Mouse (Mus musculus) ZHBTc4 (cell line): ENCODE results near the gene Serpina1d.
"Not testable (repeated sequence)": the region's sequence is repeated elsewhere in the genome, so short reads cannot be mapped to it uniquely, and the experiment has no call there.

ENCODE experiments used
- DNase-seq: peaks from one replicate; pipeline ENCODE4 v3.0.0-alpha.2; 2011; ENCODE audit warnings: low read depth, low spot score

Gene Serpina1d

DNA sequence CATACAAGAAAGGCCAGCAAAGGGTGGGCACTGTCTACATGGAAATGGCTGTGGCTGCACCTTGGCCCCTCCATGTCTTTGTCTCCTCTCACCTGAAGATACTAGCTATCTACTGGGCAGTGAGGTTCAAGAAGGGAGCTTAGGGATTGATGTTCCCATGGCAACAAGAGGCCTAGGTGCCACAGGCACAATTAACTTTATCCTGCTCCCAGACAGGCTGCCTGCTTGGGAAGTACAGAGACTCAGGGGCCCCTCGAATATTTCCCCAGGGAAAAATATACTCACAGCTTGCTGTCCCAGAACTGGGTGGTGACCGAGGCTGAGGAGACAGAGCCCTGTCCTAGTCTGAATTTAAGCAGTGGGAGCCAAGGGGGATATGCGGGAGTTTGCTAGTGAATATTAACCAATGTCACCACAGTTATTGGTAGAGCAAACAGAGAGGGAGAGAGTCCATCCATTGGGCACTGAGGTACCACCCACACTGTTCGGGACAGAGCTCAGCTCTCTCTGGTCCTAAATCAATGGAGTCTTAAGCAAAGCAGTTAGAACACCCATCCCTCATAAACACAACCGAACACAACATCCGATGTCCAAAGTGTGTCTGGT is at the start of gene Serpina1d:
TSS of gene Serpina1d (minus strand) at position 347 of the 606 bp plus-strand sequence.
- not testable (repeated sequence) for DNase-seq

DNA sequence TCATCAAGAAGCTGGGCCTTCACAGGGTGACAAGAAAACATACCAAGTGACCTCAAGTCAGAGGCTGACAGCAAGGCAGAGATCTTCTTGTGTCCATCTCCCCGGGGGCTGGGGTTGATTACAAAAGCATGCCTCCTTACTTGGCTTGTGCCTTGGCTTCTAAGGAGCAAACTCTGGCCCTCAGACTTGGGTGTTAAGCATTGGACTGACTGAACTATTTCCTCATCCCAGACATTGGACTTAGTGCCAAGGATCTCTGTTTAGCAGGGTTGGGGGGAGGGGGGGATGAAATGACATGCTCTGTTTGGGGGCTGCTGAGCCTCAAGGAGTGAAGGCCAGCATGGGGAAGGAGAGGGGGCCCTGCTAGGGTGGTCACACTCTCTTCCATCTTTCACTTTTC is 2.8 kb downstream of the Serpina1d start:
- not testable (repeated sequence) for DNase-seq

DNA sequence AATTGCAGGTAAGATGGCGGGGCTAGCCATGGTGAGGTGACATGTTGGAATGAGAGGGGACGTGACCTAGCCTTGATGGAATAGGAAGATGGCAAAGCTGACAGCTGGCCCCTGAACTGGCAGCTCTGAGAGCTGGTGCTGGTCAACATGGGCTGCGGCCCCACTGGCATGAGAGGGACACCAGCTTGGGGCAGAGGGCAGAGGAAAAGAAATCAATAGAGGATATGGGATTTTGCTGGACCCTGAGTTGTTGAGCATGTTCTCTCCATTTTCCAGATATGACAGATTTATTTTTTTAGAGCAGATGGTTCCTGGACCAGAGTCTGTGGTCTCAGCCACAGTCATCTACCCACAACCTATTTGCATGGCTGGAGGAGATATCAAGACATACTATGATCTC is 10.3 kb downstream of the Serpina1d start:
- not testable (repeated sequence) for DNase-seq

DNA sequence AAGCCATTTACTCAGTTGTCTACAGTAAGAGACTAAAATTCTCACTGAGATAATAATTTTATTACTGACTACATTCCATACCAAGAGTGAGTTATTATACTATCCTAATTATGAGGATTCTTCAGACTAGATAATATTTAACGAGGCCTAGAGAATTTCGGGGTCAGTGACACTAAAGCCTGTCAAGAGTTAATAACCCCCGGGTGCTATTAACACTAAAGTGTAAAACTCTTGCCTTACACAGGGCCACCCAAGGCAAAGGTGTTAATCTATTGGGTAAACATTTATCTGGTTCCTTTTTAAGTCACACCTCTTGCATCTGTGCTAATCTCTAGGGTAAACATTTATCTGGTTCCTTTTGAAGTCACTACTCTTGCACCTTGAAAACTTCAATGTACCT is 13.1 kb downstream of the Serpina1d start:
- not testable (repeated sequence) for DNase-seq

DNA sequence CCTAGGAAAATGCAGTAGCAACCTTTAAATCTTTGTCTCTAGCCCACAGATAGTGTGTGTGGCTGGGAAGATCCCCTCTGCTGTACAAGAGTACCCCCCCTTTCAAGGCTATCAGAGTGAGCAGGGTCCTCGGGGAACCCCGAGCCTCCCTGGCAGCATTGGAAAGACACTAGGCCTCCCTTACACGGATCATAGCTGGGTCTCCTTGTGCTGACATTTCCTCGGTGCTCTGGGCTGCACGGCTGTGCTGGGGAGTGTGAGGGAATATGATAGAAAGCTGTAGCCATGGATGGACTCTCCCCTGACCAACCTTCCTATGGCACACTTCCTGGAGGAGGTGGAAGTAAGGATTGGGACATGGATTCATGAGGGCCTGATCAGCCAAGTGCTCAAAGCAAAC is 27.4 kb downstream of the Serpina1d start:
- DNase-seq, result not testable (repeated sequence)

DNA sequence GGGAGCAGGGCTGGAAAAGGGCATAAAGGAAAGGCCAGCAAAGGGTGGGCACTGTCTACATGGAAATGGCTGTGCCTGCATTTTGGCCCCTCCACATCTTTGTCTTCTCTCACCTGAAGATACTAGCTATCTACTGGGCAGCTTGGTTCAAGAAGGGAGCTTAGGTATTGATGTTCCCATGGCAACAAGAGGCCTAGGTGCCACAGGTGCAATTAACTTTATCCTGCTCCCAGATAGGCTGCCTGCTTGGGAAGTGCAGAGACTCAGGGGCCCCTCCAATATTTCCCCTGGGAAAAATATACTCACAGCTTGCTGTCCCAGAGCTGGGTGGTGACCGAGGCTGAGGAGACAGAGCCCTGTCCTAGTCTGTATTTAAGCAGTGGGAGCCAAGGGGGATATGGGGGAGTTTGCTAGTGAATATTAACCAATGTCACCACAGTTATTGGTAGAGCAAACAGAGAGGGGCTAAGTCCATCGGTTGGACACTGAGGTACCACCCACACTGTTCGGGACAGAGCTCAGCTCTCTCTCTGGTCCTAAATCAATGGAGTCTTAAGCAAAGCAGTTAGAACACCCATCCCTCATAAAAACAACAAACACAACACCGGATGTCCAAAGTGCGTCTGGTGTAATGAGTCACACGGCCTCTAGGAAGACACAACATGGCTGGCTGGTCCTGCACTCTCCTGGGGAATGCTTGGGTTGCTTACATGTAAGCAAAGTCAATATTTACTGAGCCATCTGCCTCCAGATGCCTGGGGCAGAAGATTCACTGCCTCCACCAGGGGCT is 35.4 kb downstream of the Serpina1d start:
- not testable (repeated sequence) for DNase-seq

DNA sequence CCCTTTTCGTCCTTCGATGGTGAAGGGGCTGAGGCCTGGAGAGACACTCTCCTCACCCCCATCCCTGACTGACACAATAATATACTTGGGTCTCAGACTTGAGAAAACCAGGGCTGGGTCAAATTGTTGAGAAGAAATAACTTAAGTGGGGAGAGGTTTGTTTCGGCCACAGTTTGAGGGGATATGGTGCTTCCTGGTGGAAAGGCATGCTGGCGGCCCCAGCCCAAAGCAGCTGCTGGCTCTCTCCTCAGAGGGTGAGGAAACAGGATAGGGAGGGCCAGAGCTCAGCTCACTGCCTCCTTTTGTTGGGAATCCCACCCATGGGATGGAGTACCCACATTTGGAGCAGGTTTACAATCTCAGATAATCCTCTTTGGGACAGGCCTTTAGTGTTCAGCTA is 37.8 kb downstream of the Serpina1d start:
- not testable (repeated sequence) for DNase-seq

DNA sequence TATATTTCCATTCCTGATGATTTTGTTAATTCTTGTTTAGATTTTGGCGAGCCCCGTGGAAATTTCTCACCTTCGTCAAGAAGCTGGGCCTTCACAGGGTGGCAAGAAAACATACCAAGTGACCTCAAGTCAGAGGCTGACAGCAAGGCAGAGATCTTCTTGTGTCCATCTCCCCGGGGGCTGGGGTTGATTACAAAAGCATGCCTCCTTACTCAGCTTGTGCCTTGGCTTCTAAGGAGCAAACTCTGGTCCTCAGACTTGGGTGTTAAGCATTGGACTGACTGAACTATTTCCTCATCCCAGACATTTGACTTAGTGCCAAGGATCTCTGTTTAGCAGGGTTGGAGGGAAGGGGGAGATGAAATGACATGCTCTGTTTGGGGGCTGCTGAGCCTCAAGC is 38.3 kb downstream of the Serpina1d start:
- not testable (repeated sequence) for DNase-seq
